Mouse (Mus musculus): ENCODE results near the gene Wdr20rt. TPM values are rescaled to one million over a fixed set of nuclear protein-coding genes. Genes with fewer than 3 reads are reported as not detected.

The Wdr20rt gene
- polyA plus RNA-seq (2012; fragmentation: generic; extraction: Trizol): not detected
- long read RNA-seq, experiment 1: 0 reads
- long read RNA-seq, experiment 2: 0 reads

GRCm38 (mm10) chr12:65225467-65225945 lies at the start of gene Wdr20rt:
Gene Wdr20rt (plus strand): TSS chr12:65225517.
- H3K79me2 ChIP-seq (ENCODE audit: control insufficient read depth, insufficient read depth): no peaks in the 10 kb centered on the region
- TF ChIP-seq MAX (IDR thresholded peaks at IDR 0.05) (no peak), CTCF (IDR thresholded peaks at IDR 0.05; ENCODE audit: control insufficient read depth, insufficient read depth, insufficient read length) (no peak), MYOG (IDR thresholded peaks at IDR 0.05; ENCODE audit: control insufficient read depth, extremely low read depth, insufficient read length) (no peak), MYOD1 (IDR thresholded peaks at IDR 0.05; ENCODE audit: control insufficient read depth, insufficient read length, low read depth) (no peak), CEBPB (IDR thresholded peaks at IDR 0.05; ENCODE audit: low read depth) (no peak), USF1 (IDR thresholded peaks at IDR 0.05; ENCODE audit: low read depth) (no peak), FOSL1 (IDR thresholded peaks at IDR 0.05; ENCODE audit: insufficient read depth, low read length, poor library complexity, severe bottlenecking) (no peak)
- H3K27me3 ChIP-seq (ENCODE audit: control insufficient read depth, insufficient read depth, insufficient read length): no peaks in the 10 kb centered on the region
- no peaks in the 10 kb centered on the region for H3K79me3 ChIP-seq (ENCODE audit: low read depth)
- H3K4me3 ChIP-seq (ENCODE audit: insufficient read depth, poor library complexity, severe bottlenecking): no peak within 1 kb of the TSS
- H3K36me3 ChIP-seq (ENCODE audit: control insufficient read depth, insufficient read depth): no peaks in the 10 kb centered on the region
- no peak within 1 kb of the TSS for H3ac ChIP-seq (ENCODE audit: control insufficient read depth, insufficient read length, low read depth)

DNA sequence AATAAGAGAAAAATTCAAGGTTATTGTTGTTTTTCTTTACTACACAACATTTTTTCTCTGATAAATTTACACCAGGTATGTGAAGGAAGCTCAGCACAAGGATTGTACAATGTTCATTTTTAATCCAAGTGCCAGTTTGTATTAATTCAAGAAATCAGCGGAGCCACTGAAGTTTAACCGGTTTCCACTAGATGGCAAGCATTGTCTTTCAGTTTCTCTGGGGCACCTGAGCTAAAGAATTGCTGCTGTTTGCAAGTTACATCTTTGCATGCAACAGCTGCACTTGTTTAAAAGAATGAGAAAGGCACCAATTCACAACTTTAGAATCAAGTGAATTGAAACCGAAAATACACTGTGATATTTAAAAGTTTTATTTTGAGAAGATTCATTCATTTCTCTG lies 38.0 kb upstream of the Wdr20rt start:
- Histone ChIP-seq H3K36me3 (ENCODE audit: control insufficient read depth, insufficient read depth) (no peaks in the 10 kb centered on the region), H3K79me3 (ENCODE audit: low read depth) (no peaks in the 10 kb centered on the region), H3K4me3 (ENCODE audit: insufficient read depth, poor library complexity, severe bottlenecking) (no peak overlapping the region), H3K27me3 (ENCODE audit: control insufficient read depth, insufficient read depth, insufficient read length) (no peaks in the 10 kb centered on the region), H3ac (ENCODE audit: control insufficient read depth, insufficient read length, low read depth) (no peak overlapping the region), H3K79me2 (ENCODE audit: control insufficient read depth, insufficient read depth) (no peaks in the 10 kb centered on the region)
- no peak for TF ChIP-seq MAX (IDR thresholded peaks at IDR 0.05)
- TF ChIP-seq MYOG (IDR thresholded peaks at IDR 0.05; ENCODE audit: control insufficient read depth, extremely low read depth, insufficient read length): no peak
- no peak for TF ChIP-seq CTCF (IDR thresholded peaks at IDR 0.05; ENCODE audit: control insufficient read depth, insufficient read depth, insufficient read length)
- TF ChIP-seq MYOD1 (IDR thresholded peaks at IDR 0.05; ENCODE audit: control insufficient read depth, insufficient read length, low read depth): no peak
- TF ChIP-seq CEBPB (IDR thresholded peaks at IDR 0.05; ENCODE audit: low read depth): no peak
- TF ChIP-seq USF1 (IDR thresholded peaks at IDR 0.05; ENCODE audit: low read depth): no peak

GRCm38 (mm10) chr12:65189213-65189612 lies 36.1 kb upstream of the Wdr20rt start:
- H3K79me2 ChIP-seq (ENCODE audit: control insufficient read depth, insufficient read depth): no peaks in the 10 kb centered on the region
- no peak overlapping the region for H3K4me3 ChIP-seq (ENCODE audit: insufficient read depth, poor library complexity, severe bottlenecking)
- no peaks in the 10 kb centered on the region for H3K36me3 ChIP-seq (ENCODE audit: control insufficient read depth, insufficient read depth)
- H3ac ChIP-seq (ENCODE audit: control insufficient read depth, insufficient read length, low read depth): no peak overlapping the region
- TF ChIP-seq MYOG (IDR thresholded peaks at IDR 0.05; ENCODE audit: control insufficient read depth, extremely low read depth, insufficient read length) (no peak), MAX (IDR thresholded peaks at IDR 0.05) (no peak), MYOD1 (IDR thresholded peaks at IDR 0.05; ENCODE audit: control insufficient read depth, insufficient read length, low read depth) (no peak), CEBPB (IDR thresholded peaks at IDR 0.05; ENCODE audit: low read depth) (no peak), CTCF (IDR thresholded peaks at IDR 0.05; ENCODE audit: control insufficient read depth, insufficient read depth, insufficient read length) (no peak), FOSL1 (IDR thresholded peaks at IDR 0.05; ENCODE audit: insufficient read depth, low read length, poor library complexity, severe bottlenecking) (no peak), USF1 (IDR thresholded peaks at IDR 0.05; ENCODE audit: low read depth) (no peak)
- H3K79me3 ChIP-seq (ENCODE audit: low read depth): no peaks in the 10 kb centered on the region
- no peaks in the 10 kb centered on the region for H3K27me3 ChIP-seq (ENCODE audit: control insufficient read depth, insufficient read depth, insufficient read length)

DNA sequence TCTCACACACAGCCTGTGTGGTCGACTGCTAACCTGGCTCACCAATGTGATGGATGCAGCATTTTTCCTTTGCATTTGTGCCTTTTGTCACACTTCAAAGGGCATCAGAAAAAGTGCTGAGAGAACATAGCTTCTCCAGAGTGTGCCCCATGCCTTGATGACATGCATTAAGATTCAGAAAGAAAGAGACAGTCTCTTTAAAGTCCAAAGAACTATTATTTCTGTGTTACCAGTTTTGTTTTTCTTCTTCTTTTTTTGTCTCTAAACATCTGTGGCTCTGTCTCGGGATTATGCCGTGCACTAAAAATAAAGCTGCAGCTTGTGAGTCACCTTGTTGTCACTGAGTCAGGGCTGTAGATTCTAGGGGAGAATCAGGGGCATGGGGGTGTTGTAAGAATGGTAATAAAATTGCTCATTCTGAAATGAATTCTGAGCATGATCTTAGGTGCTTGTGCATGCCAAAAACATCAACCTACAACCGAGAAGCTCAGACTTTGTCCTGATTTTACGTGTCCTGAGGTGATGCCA lies 31.2 kb upstream of the Wdr20rt start:
- no peaks in the 10 kb centered on the region for H3K79me3 ChIP-seq (ENCODE audit: low read depth)
- no peaks in the 10 kb centered on the region for H3K27me3 ChIP-seq (ENCODE audit: control insufficient read depth, insufficient read depth, insufficient read length)
- TF ChIP-seq MYOD1 (IDR thresholded peaks at IDR 0.05; ENCODE audit: control insufficient read depth, insufficient read length, low read depth): no peak
- peak; percentile 49 for TF ChIP-seq CEBPB (IDR thresholded peaks at IDR 0.05; ENCODE audit: low read depth)
- TF ChIP-seq USF1 (IDR thresholded peaks at IDR 0.05; ENCODE audit: low read depth): no peak
- TF ChIP-seq MAX (IDR thresholded peaks at IDR 0.05): no peak
- TF ChIP-seq CTCF (IDR thresholded peaks at IDR 0.05; ENCODE audit: control insufficient read depth, insufficient read depth, insufficient read length): no peak
- peak; percentile 69 for TF ChIP-seq FOSL1 (IDR thresholded peaks at IDR 0.05; ENCODE audit: insufficient read depth, low read length, poor library complexity, severe bottlenecking)

GRCm38 (mm10) chr12:65201812-65202211 lies 23.5 kb upstream of the Wdr20rt start:
- no peak overlapping the region for H3K4me3 ChIP-seq (ENCODE audit: insufficient read depth, poor library complexity, severe bottlenecking)
- H3ac ChIP-seq (ENCODE audit: control insufficient read depth, insufficient read length, low read depth): no peak overlapping the region
- H3K79me2 ChIP-seq (ENCODE audit: control insufficient read depth, insufficient read depth): no peaks in the 10 kb centered on the region
- H3K36me3 ChIP-seq (ENCODE audit: control insufficient read depth, insufficient read depth): no peaks in the 10 kb centered on the region
- no peak for TF ChIP-seq FOSL1 (IDR thresholded peaks at IDR 0.05; ENCODE audit: insufficient read depth, low read length, poor library complexity, severe bottlenecking)
- TF ChIP-seq MYOD1 (IDR thresholded peaks at IDR 0.05; ENCODE audit: control insufficient read depth, insufficient read length, low read depth): no peak
- TF ChIP-seq CTCF (IDR thresholded peaks at IDR 0.05; ENCODE audit: control insufficient read depth, insufficient read depth, insufficient read length): no peak
- no peak for TF ChIP-seq USF1 (IDR thresholded peaks at IDR 0.05; ENCODE audit: low read depth)
- TF ChIP-seq CEBPB (IDR thresholded peaks at IDR 0.05; ENCODE audit: low read depth): no peak
- no peak for TF ChIP-seq MAX (IDR thresholded peaks at IDR 0.05)
- TF ChIP-seq MYOG (IDR thresholded peaks at IDR 0.05; ENCODE audit: control insufficient read depth, extremely low read depth, insufficient read length): no peak
- no peaks in the 10 kb centered on the region for H3K27me3 ChIP-seq (ENCODE audit: control insufficient read depth, insufficient read depth, insufficient read length)
- no peaks in the 10 kb centered on the region for H3K79me3 ChIP-seq (ENCODE audit: low read depth)

More for the DNA sequence above, 31.2 kb upstream of the Wdr20rt start:
- H3K36me3 ChIP-seq (ENCODE audit: control insufficient read depth, insufficient read depth): no peaks in the 10 kb centered on the region
- H3K4me3 ChIP-seq (ENCODE audit: insufficient read depth, poor library complexity, severe bottlenecking): no peak overlapping the region
- no peak overlapping the region for H3ac ChIP-seq (ENCODE audit: control insufficient read depth, insufficient read length, low read depth)
- no peaks in the 10 kb centered on the region for H3K79me2 ChIP-seq (ENCODE audit: control insufficient read depth, insufficient read depth)
